Mouse (Mus musculus) A20 (cell line): ENCODE measurements around the gene Gm14419.
"Not testable (repeated sequence)": the region's sequence is repeated elsewhere in the genome, so short reads cannot be mapped to it uniquely, and the experiment has no call there.

Source experiments
- DNase-seq: peaks from one replicate; pipeline ENCODE4 v3.0.0-alpha.2; 2011; ENCODE audit warnings: low read depth, low spot score

Gm14419 gene

GRCm38 (mm10) chr2:177000656-177001055 is at the start of gene Gm14419:
Gene Gm14419, plus strand, starts transcription at chr2:177000956.
- not testable (repeated sequence) for DNase-seq
